Mouse (Mus musculus): ENCODE measurements at regions not wholly inside any gene's neighbourhood (a gene's known extent, or its start where the extent isn't known, plus 50 kb on each side); places are given as distances from the start of the nearest gene placed in this dataset.

DNA sequence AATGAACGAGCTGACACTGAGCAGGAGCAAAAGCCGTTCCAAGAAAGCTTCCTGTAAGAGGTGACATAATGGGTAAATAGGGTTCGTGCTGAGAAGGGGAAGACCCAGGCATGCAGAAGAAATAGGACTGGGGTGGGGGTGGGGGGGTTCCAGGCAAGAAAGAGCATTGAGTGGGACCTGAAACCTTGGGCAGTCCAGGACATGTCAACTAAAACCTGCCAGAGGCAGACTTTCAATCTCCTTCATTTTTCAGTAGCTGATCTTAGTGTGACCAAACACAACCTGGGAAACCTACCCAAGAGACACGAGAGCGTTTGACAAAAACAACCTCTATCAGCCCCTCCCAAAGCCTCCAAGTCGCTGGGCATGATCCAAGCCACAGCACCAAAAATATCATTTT, 133.4 kb upstream of the Zfp703 start (continued):
- TF ChIP-seq ZMIZ1 (IDR thresholded peaks at IDR 0.05; ENCODE audit: low read depth, low read length) (no peak), JUND (conservative IDR thresholded peaks at IDR 0.05; ENCODE audit: low read depth, low read length) (no peak), TBP (conservative IDR thresholded peaks at IDR 0.05; ENCODE audit: low read depth, low read length) (no peak), GABPA (IDR thresholded peaks at IDR 0.05; ENCODE audit: insufficient replicate concordance, low read depth, low read length) (no peak), ZC3H11A (IDR thresholded peaks at IDR 0.05; ENCODE audit: low read depth, low read length) (no peak), CHD2 (IDR thresholded peaks at IDR 0.05; ENCODE audit: low read length) (0 out of 2 replicates have a peak, but pooled peaks have one; percentile 22), HCFC1 (IDR thresholded peaks at IDR 0.05; ENCODE audit: low read depth, low read length) (no peak), SIN3A (IDR thresholded peaks at IDR 0.05; ENCODE audit: low read length) (no peak), IRF4 (IDR thresholded peaks at IDR 0.05; ENCODE audit: low read depth, low read length) (peak; percentile 63)

GRCm38 (mm10) chr8:26844132-26844808, 132.9 kb upstream of the Zfp703 start:
- Histone ChIP-seq H3K27ac (ENCODE audit: insufficient read depth, low read depth) (no peak overlapping the region), H3K79me2 (replicated peaks; ENCODE audit: control insufficient read depth, extremely low read depth, insufficient read depth, poor library complexity, severe bottlenecking) (no peaks in the 10 kb centered on the region), H3K27me3 (replicated peaks) (no peaks in the 10 kb centered on the region), H3K9ac (ENCODE audit: insufficient read depth, low read depth) (no peak overlapping the region), H3K9me3 (replicated peaks; ENCODE audit: low read length) (no peaks in the 10 kb centered on the region), H3K4me3 (replicated peaks in 1 of 3; ENCODE audit: low read depth in 2 of 3, low read length in 2 of 3, poor library complexity in 1 of 3) (no peak overlapping the region), H3K36me3 (replicated peaks in 1 of 2; ENCODE audit: control insufficient read depth in 1 of 2, insufficient read depth in 1 of 2, low read length in 1 of 2) (no peaks in the 10 kb centered on the region), H3K4me1 (ENCODE audit: control insufficient read depth in 1 of 2, insufficient read depth in 2 of 2) (peaks cover 28 to 69% of the 10 kb centered on the region in 2 experiments), H3K4me2 (ENCODE audit: insufficient read depth, low read depth, poor library complexity, severe bottlenecking) (no peak overlapping the region)
- TF ChIP-seq ZC3H11A (IDR thresholded peaks at IDR 0.05; ENCODE audit: low read depth, low read length) (no peak), MEF2A (IDR thresholded peaks at IDR 0.05; ENCODE audit: borderline replicate concordance, low read depth, low read length) (no peak), NELFE (IDR thresholded peaks at IDR 0.05; ENCODE audit: low read depth, low read length) (no peak), MAX (IDR thresholded peaks at IDR 0.05; ENCODE audit: low read length) (no peak), ZKSCAN1 (IDR thresholded peaks at IDR 0.05; ENCODE audit: borderline replicate concordance, low read depth, low read length) (no peak), RAD21 (IDR thresholded peaks at IDR 0.05; ENCODE audit: low read depth, low read length) (no peak), TBP (conservative IDR thresholded peaks at IDR 0.05; ENCODE audit: low read depth, low read length) (no peak), BHLHE40 (IDR thresholded peaks at IDR 0.05; ENCODE audit: low read depth, low read length) (no peak), CHD2 (IDR thresholded peaks at IDR 0.05; ENCODE audit: low read length) (no peak), CHD1 (IDR thresholded peaks at IDR 0.05; ENCODE audit: low read depth, low read length) (no peak), EP300 (IDR thresholded peaks at IDR 0.05; ENCODE audit: low read length) (no peak), ZNF384 (IDR thresholded peaks at IDR 0.05; ENCODE audit: low read depth, low read length) (no peak), MAFK (IDR thresholded peaks at IDR 0.05; ENCODE audit: insufficient replicate concordance, low read length) (no peak), JUN (IDR thresholded peaks at IDR 0.05; ENCODE audit: insufficient read depth, low read depth, low read length) (no peak), JUND (conservative IDR thresholded peaks at IDR 0.05; ENCODE audit: low read depth, low read length) (no peak), TCF12 (IDR thresholded peaks at IDR 0.05; ENCODE audit: low read depth, low read length) (no peak), HCFC1 (IDR thresholded peaks at IDR 0.05; ENCODE audit: low read depth, low read length) (no peak), POLR2A (IDR thresholded peaks at IDR 0.05; ENCODE audit: low read depth, low read length) (no peak)
- in situ Hi-C loops (cut with MboI; ENCODE audit: low pct_ligation_motif_present, low pct_unique_long_range_greater_than_20kb, low sequenced_read_pairs) (loop anchor here (10.0 kb wide), 1 partner anchor 131 kb away; the partner anchor contains the start of gene Zfp703), dilution Hi-C loops (cut with MboI; ENCODE audit: extremely low pct_ligation_motif_present, extremely low pct_unique_long_range_greater_than_20kb, low sequenced_read_pairs) (no loop called here)
- no peak for DNase-seq (ENCODE audit: extremely low read depth)
